Mouse (Mus musculus): ENCODE results near the gene Exosc8. TPM values are rescaled to one million over a fixed set of nuclear protein-coding genes. Genes with fewer than 3 reads are reported as not detected.
"Not testable (repeated sequence)": the region's sequence is repeated elsewhere in the genome, so short reads cannot be mapped to it uniquely, and the experiment has no call there.

Exosc8 gene
- polyA plus RNA-seq, 1 experiment from 2014 or later: 191 TPM

DNA sequence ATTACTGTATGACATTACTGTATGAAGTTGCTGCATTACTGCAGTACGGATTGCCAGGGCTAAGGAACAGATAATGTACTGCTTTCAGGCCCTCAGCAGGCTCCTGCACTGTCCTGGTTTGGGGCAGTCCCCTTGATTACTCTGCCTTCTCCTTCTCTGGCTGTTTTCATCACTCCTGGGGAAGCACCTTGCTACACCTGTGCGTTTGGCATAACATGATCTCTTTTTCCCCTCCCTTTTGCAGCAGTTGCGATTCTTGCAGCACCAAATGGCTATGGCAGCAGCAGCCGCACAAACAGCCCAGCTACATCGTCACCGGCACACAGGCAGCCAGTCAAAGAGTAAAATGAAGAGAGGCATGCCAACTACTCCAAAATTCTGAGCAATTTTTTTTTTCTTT is 7.1 kb downstream of the Exosc8 start:
- H3K27ac ChIP-seq (replicated peaks): no peak overlapping the region
- 93% methylated on average over 6 of the region's 6 CpGs for WGBS
- peaks cover 5% of the 10 kb centered on the region for H3K4me1 ChIP-seq
- no peaks in the 10 kb centered on the region for H3K9me3 ChIP-seq
- DNase-seq (ENCODE audit: low spot score): no peak
- no peaks in the 10 kb centered on the region for H3K27me3 ChIP-seq (replicated peaks; ENCODE audit: low read depth, poor library complexity, severe bottlenecking)
- H3K4me3 ChIP-seq: no peak overlapping the region
- H3K36me3 ChIP-seq (replicated peaks): peaks cover 98% of the 10 kb centered on the region

DNA sequence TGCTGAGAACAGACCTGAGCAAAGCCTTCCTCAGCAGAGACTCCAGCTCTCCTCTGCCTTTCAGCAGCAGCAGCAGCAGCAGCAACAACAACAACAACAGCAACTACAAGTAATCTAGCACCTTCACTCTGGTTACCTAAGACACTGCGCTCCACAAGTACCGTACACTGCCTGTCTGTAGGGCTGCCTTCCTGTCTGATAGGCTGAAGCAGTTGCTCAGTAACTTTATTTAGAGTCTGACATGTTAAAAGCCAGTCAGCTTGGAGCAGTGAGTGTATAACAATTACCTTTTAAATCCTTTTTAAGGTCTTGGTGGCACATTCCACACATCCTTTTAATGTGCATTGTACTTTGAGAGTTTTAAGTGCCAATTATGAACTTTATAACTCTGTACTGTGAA is 7.6 kb downstream of the Exosc8 start:
- H3K27ac ChIP-seq (replicated peaks): no peak overlapping the region
- peaks cover 98% of the 10 kb centered on the region for H3K36me3 ChIP-seq (replicated peaks)

DNA sequence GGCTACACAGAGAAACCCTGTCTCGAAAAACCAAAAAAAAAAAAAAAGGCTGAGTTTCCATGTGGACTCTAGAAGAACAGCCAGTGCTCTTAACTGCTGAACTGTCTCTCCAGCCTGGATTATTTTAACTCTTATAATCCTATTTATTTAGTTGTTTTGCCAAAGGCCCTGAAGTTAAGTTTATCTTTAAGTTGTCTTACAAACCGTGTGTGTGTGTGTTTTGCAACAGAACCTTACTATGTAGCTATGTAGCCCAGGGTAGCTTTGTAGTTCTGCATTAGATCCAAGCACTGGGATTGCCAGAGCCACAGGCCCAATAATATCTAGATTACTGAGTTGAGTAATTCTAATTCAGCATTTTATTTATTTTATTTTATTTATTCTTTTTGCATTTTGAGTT is 9.8 kb downstream of the Exosc8 start:
- Histone ChIP-seq H3K27ac (replicated peaks) (no peak overlapping the region), H3K36me3 (replicated peaks) (peaks cover 98% of the 10 kb centered on the region), H3K4me1 (no peaks in the 10 kb centered on the region), H3K4me3 (no peak overlapping the region), H3K9me3 (no peaks in the 10 kb centered on the region), H3K27me3 (replicated peaks; ENCODE audit: low read depth, poor library complexity, severe bottlenecking) (no peaks in the 10 kb centered on the region)
- DNase-seq (ENCODE audit: low spot score): no peak
- 80% methylated on average over 2 of the region's 2 CpGs for WGBS

More for the DNA sequence above, 7.6 kb downstream of the Exosc8 start:
- H3K27me3 ChIP-seq (replicated peaks; ENCODE audit: low read depth, poor library complexity, severe bottlenecking): no peaks in the 10 kb centered on the region
- DNase-seq (ENCODE audit: low spot score): no peak
- no peaks in the 10 kb centered on the region for H3K4me1 ChIP-seq
- no peak overlapping the region for H3K4me3 ChIP-seq
- 94% methylated on average over 2 of the region's 2 CpGs for WGBS
- H3K9me3 ChIP-seq: no peaks in the 10 kb centered on the region

DNA sequence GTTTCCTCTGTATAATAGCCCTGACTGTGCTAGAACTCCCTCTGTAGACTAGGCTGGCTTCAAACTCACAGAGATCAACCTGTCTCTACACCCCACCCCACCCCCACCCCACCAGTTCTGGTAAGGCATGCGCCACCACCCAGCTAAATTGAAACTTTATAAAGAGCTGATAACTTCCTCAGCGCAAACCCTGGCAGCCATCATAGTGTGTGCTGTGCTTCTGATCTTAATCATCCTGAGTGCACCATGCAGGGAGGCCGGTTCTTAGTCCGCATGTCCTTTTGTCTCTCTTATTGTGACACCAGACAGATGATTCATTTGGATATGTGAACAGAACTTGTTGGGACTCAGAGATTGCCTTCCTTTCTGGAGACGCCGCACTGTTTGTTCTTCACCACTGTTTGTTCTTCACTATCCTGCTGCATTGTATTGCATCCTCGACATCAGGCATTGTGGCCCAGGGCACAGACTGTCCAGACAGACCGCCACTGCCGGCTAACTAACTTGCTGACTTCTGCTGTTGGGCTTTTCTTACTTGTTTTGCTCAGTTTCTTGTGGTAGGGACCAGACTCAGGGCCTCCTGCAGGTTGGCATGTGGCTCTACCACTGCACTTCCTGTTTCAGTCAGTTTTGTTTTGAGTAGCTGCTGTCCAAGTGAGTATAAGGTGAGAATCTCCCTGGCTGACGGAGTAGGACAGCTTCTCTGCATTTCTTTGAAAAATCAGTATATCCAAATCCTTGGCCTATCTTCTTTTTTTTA is 11.3 kb downstream of the Exosc8 start:
- H3K27ac ChIP-seq (replicated peaks): no peak overlapping the region
- H3K4me1 ChIP-seq: no peaks in the 10 kb centered on the region
- no peak overlapping the region for H3K4me3 ChIP-seq
- WGBS: 89% methylated on average over 10 of the region's 10 CpGs
- peaks cover 95% of the 10 kb centered on the region for H3K36me3 ChIP-seq (replicated peaks)
- H3K27me3 ChIP-seq (replicated peaks; ENCODE audit: low read depth, poor library complexity, severe bottlenecking): no peaks in the 10 kb centered on the region
- no peak for DNase-seq (ENCODE audit: low spot score)
- no peaks in the 10 kb centered on the region for H3K9me3 ChIP-seq

DNA sequence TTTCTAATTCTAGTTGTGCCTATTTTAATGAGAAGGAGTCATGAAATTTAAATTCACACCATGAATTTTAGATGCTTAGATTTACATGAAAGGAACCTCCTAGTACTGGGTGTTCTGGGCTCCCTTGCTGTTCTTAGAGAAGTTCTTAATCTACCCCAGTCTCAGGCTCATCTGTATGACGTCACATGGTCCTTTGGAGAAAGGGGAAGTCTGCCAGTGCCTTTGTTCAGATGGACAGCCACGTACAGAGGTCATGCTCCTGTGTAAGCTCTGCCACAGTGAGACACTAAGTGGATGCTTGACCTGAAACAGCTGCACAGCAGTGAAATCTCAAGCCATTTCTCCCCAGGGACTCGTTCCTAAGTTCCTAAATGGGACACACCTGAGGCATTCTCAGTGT is 16.2 kb downstream of the Exosc8 start:
- Histone ChIP-seq H3K27ac (replicated peaks) (no peak overlapping the region), H3K27me3 (replicated peaks; ENCODE audit: low read depth, poor library complexity, severe bottlenecking) (no peaks in the 10 kb centered on the region), H3K4me1 (no peaks in the 10 kb centered on the region), H3K36me3 (replicated peaks) (peaks cover 97% of the 10 kb centered on the region), H3K4me3 (no peak overlapping the region), H3K9me3 (no peaks in the 10 kb centered on the region)
- no peak for DNase-seq (ENCODE audit: low spot score)
- 65% methylated on average over 3 of the region's 3 CpGs for WGBS

DNA sequence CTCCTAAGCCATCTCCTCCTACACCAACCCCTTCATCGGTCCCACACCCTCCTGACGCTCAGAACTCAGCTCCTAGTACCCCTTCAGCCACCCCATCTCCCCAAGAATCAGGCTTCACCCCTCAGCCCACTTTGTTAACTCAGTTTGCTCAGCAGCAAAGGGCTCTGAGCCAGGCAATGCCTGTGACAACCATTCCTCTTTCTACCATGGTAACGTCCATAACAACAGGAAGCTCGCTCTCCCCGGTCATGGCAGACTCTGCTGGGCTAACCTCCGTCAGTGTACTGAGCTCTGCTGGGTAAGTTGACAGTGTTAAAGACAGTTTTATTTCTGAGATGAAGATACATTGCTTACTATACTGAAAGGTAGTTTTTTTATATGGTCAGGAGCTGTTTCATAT is 17.8 kb downstream of the Exosc8 start:
- DNase-seq (ENCODE audit: low spot score): no peak
- Histone ChIP-seq H3K27me3 (replicated peaks; ENCODE audit: low read depth, poor library complexity, severe bottlenecking) (no peaks in the 10 kb centered on the region), H3K27ac (replicated peaks) (no peak overlapping the region), H3K36me3 (replicated peaks) (peaks cover 97% of the 10 kb centered on the region), H3K4me3 (no peak overlapping the region), H3K4me1 (no peaks in the 10 kb centered on the region), H3K9me3 (no peaks in the 10 kb centered on the region)
- WGBS: 85% methylated on average over 6 of the region's 6 CpGs

DNA sequence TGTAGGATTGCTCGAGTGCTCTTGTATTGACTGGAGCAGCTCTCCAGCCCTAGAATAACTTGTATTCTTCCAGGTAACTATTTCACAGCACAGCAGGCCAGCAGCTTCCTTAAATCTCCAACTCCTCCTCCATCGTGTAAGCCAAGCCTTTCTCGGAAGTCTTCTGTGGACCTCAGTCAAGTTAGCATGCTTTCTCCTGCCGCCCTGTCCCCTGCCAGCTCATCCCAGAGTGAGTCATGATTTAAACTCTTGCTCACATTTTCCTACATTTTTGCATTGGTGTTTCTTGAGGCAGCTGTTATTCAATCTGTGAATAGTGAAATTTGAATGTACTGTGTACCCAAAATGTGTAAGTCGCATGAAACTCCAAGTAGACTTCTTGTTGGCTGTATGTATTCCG is 19.7 kb downstream of the Exosc8 start:
- H3K9me3 ChIP-seq: no peaks in the 10 kb centered on the region
- DNase-seq (ENCODE audit: low spot score): no peak
- WGBS: 93% methylated on average over 6 of the region's 6 CpGs
- H3K27me3 ChIP-seq (replicated peaks; ENCODE audit: low read depth, poor library complexity, severe bottlenecking): no peaks in the 10 kb centered on the region
- no peak overlapping the region for H3K27ac ChIP-seq (replicated peaks)
- no peak overlapping the region for H3K4me3 ChIP-seq
- H3K4me1 ChIP-seq: no peaks in the 10 kb centered on the region
- H3K36me3 ChIP-seq (replicated peaks): peaks cover 97% of the 10 kb centered on the region

DNA sequence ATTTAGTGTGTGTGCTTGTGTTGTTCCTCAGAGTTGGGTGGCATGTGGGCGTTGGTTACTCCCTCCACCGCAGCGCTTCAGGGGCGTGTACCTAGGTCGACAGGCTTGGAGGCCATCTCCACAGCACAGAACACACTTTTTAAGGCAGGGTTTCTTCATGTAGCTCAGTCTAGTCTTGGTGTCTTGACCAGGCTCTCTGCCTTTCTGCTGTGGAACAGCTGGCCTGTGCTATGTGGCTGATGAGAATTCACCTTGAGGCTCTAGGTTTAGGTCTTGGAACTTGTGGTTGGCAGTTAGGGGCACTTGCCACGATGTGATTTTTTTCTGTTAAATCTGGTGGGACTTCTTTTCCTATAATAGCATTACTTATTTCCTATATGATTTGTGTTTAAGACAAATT is 20.9 kb downstream of the Exosc8 start, which contains the start of gene Gm21958:
TSS of gene Gm21958 (minus strand) at position 101 of the 400 bp plus-strand sequence.
- whole genome bisulfite sequencing: 89% methylated on average over 6 of the region's 6 CpGs
- Histone ChIP-seq H3K36me3 (replicated peaks) (peaks cover 100% of the 10 kb centered on the region), H3K27ac (replicated peaks) (no peak within 1 kb of the TSS)

DNA sequence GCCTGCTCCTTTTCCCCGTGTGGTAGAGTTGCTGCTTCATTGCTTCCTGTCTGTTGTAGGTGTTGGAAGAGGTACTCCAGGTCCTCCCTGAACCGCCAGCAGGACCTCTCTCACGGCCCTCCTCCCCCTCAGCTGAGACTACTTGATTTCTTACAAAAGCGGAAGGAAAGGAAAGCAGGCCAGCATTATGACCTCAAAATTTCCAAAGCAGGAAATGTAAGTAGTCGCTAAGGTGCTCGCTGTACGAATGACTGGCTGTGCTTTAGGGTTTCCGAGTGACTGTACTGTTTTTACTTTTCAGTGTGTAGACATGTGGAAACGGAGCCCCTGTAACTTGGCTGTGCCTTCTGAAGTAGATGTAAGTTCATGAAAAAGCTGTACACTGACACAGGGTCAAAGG is 26.2 kb downstream of the Exosc8 start:
- no peaks in the 10 kb centered on the region for H3K27me3 ChIP-seq (replicated peaks; ENCODE audit: low read depth, poor library complexity, severe bottlenecking)
- H3K9me3 ChIP-seq: no peaks in the 10 kb centered on the region
- DNase-seq (ENCODE audit: low spot score): no peak
- H3K27ac ChIP-seq (replicated peaks): no peak overlapping the region
- 87% methylated on average over 9 of the region's 9 CpGs for WGBS
- peaks cover 98% of the 10 kb centered on the region for H3K36me3 ChIP-seq (replicated peaks)
- no peak overlapping the region for H3K4me3 ChIP-seq
- no peaks in the 10 kb centered on the region for H3K4me1 ChIP-seq

More for the DNA sequence above, 20.9 kb downstream of the Exosc8 start, which contains the start of gene Gm21958:
- Histone ChIP-seq H3K4me1 (no peaks in the 10 kb centered on the region), H3K9me3 (no peaks in the 10 kb centered on the region), H3K4me3 (no peak within 1 kb of the TSS), H3K27me3 (replicated peaks; ENCODE audit: low read depth, poor library complexity, severe bottlenecking) (no peaks in the 10 kb centered on the region)
- DNase-seq (ENCODE audit: low spot score): no peak

DNA sequence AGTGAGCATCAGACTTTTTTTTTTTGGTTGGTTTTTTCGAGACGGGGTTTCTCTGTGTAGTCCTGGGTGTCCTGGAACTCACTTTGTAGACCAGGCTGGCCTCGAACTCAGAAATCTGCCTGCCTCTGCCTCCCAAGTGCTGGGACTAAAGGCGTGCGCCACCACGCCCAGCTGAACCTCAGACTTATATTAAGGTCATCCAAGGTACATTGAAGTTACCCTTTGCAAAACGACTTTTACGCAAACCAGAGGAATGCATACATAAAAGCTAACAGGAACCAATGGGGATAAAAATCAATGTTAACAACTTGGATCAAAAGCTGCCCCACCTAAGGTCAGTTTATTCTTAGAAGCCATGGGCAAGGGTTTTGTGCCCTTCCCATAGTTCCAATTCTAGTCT is 31.1 kb downstream of the Exosc8 start:
- not testable (repeated sequence) for H3K4me1 ChIP-seq; H3K27me3 ChIP-seq (replicated peaks; ENCODE audit: low read depth, poor library complexity, severe bottlenecking); DNase-seq (ENCODE audit: low spot score); H3K27ac ChIP-seq (replicated peaks); H3K9me3 ChIP-seq; H3K4me3 ChIP-seq
- 96% methylated on average over 8 of the region's 8 CpGs for WGBS
- peaks cover 96% of the 10 kb centered on the region for H3K36me3 ChIP-seq (replicated peaks)

DNA sequence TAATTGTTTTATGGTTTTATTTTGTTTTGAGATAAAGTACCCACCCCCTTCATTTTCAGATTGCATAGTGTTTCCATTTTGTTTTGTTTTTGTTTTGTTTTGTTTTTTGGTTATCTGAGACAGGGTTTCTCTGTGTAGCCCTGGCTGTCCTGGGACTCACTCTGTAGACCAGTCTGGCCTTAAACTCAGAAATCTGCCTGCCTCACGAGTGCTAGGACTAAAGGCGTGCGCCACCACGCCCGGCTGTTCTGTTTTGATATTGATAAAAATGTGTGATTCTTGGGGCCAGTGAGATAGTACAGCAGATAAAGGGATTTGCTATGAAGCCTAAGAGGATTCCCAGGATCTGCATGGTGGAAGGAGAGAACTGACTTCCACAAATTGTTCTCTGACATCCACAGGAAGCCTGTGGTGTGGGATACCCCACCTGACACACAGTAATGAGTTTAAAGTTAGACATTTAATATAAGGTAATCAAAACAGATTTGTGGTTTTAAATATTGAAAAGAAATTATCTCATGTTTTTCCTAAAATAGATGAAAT is 35.4 kb downstream of the Exosc8 start:
- WGBS: 87% methylated on average over 5 of the region's 5 CpGs
- no peak overlapping the region for H3K4me3 ChIP-seq
- H3K27ac ChIP-seq (replicated peaks): no peak overlapping the region
- DNase-seq (ENCODE audit: low spot score): no peak
- H3K9me3 ChIP-seq: no peaks in the 10 kb centered on the region
- peaks cover 96% of the 10 kb centered on the region for H3K36me3 ChIP-seq (replicated peaks)
- no peaks in the 10 kb centered on the region for H3K27me3 ChIP-seq (replicated peaks; ENCODE audit: low read depth, poor library complexity, severe bottlenecking)
- no peaks in the 10 kb centered on the region for H3K4me1 ChIP-seq

DNA sequence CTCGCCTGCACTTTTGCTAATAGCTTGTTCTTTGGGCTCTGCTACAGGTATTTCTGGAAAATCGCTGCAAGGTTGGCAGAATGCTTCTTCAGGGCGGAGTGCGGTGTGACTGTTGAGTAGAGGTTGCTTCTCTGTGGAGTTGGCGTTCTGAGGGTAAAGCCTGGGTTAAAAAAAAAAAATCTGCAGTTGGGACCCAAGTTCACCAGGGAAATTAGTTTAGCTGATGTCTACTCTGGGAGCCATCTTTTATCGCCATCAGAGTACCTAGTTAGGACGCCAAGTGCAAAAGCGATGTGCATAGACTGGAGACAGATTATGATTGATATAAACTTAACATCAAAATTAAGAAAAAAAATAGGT is 42.2 kb downstream of the Exosc8 start:
- peak overlapping the region; percentile 93 for H3K27ac ChIP-seq (replicated peaks)
- peaks cover 37% of the 10 kb centered on the region for H3K36me3 ChIP-seq (replicated peaks)
- DNase-seq (ENCODE audit: low spot score): no peak
- H3K27me3 ChIP-seq (replicated peaks; ENCODE audit: low read depth, poor library complexity, severe bottlenecking): peaks cover 6% of the 10 kb centered on the region; the same call in 1 of the 2 replicates
- H3K4me1 ChIP-seq: peaks cover 3% of the 10 kb centered on the region; the same call in 1 of the 2 replicates
- under 1% methylated on average over 8 of the region's 8 CpGs for WGBS
- peak overlapping the region; percentile 85 for H3K4me3 ChIP-seq
- H3K9me3 ChIP-seq: no peaks in the 10 kb centered on the region
